Mouse (Mus musculus) heart, postnatal 14 days (tissue): ENCODE measurements at regions not wholly inside any gene's neighbourhood (a gene's known extent, or its start where the extent isn't known, plus 50 kb on each side); places are given as distances from the start of the nearest gene placed in this dataset.

ENCODE experiments used
- DNase-seq, 2 experiments: peaks; one replicate each; pipeline ENCODE4 v3.0.0; 2021 to 2022
- intact Hi-C: fragments of 180-260 bp; cut with DNase I; formaldehyde crosslinking; loops from one replicate; pipeline ENCODE4 v1.15.1; 2025

DNA sequence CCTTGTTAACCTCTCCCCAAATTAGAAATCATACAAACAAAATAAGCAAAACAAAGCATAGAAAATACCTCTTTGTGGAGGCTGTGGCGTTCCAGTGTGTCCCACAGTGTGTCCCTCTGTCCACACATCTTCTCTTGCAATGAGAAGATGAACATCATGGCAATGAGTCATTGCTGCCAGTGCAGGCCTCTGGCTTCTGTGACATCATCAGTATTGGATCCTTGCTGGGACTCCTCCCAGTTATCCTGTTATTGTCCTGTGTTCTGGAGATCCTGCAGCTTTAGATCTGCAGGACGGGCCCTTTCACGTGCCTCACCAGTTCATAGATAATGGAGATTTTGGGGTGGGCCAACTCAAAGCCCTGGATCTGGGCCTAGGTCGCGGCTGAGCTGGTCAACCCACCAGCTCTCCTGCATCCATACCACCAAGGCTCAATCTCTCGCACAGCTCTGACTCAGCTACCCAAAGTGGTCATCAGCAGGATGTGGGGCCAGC lies 80.9 kb downstream of the Tmem212 start:
- DNase-seq: no peak
- intact Hi-C loops: no loop called here

DNA sequence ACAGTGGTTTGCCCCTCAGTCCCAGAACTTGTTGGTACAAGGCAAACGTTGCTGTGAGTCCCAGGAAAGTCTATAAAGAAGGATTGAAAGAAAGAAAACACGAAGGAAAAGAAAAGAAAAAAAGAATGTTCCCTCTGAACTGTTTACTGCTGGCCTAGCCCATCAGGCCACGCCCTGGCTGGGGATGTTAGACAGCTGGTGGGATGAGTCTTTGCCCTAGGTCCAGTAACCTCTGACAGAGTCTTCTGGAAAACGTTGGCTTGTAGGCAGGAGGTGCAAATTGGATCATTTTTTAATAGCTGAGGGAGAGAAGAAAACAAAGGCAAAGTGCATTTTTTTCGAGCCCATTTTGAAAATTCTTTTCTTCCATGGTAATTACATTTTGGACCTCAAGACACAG lies 91.9 kb downstream of the Tmem212 start:
- no peak for DNase-seq
- intact Hi-C loops: no loop called here

- DNase-seq: no peak
- intact Hi-C loops: no loop called here
Measured at GRCm38 (mm10) chr3:27791633-27791951, 80.5 kb upstream of the Fndc3b start.

- intact Hi-C loops: no loop called here
Measured at GRCm38 (mm10) chr3:27790932-27791632, 80.0 kb upstream of the Fndc3b start.

DNA sequence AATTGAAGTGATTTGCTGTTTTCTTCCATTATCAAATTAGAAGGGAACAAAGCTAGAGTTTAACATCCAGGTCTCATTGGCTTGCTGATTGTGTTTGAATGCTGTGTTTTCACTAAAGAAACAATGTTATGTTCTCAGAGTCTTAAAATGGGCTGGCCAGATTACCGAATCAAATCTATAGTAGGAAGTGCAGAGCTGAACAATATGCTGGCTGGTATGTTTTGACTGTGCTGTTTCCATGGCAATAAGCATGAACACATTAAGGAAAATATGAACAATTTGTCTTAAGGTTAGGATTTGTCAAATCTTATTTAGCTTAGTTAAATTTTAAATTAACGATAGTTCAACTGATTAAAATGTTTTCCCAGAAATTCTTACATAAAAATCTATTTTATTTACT lies 72.8 kb upstream of the Fndc3b start:
- intact Hi-C loops: no loop called here
- no peak for DNase-seq

More at GRCm38 (mm10) chr3:27790932-27791632, 80.0 kb upstream of the Fndc3b start:
- no peak for DNase-seq

DNA sequence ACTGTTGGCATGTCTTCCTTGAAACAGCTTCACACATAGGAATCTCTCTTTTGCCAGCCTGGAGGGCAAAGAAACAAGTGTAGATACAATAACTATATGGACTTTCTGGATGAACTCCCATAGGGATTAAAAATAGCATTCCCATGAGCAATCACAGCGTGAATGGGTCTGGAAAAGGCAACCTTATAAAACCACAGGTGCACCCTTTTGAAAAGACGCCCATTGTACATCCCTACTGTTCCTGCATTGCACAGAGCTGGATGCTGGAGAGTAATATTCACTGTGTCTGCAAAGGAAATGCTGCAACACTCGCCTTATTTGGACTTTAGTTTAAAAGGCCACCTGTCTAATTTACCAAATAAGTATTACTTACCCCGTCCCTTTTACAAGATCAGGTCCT lies 72.4 kb upstream of the Fndc3b start:
- intact Hi-C loops: no loop called here
- no peak for DNase-seq

GRCm38 (mm10) chr3:27782056-27782765 lies 71.1 kb upstream of the Fndc3b start:
- intact Hi-C loops: no loop called here
- no peak for DNase-seq

GRCm38 (mm10) chr3:27779892-27780291 lies 68.8 kb upstream of the Fndc3b start:
- intact Hi-C loops: no loop called here
- DNase-seq: no peak

DNA sequence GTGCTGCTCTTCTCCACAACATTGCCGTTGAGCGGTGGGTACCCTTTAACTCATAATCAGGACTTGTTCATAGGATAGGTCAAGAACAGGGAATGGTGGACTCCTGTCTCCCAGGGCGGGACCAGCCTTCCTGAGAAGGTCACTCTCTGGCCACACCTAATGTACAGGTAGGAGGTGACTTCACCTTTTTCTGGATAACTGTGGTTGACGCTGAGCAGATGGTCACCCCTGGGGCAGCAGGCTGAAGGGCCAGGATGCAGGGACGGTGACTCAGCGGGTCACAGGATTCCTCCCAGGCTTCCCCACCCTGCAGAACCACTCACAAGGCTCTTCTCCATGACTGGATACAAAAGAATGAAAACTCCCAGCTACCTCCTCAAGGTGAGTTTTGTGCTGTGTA lies 66.6 kb upstream of the Fndc3b start:
- DNase-seq: no peak
- intact Hi-C loops: no loop called here

DNA sequence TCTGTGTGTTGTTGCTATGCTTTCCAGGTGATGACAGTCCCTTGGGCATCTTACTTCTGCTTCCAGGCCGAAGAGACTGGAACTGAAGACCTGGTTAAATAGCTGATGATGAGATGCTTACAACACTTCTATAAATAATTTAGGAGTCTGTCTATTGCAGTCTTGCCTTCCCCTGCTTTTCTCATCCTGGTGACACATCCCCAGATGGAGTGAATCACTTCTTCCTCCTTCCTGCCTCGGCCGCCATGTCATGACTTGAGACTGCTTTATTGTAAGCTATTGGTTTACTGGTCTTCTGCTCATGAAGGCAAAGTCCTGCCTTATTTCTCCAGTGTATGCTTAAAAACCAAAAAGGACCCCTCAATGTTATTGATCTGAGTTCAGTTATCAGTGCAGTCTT lies 62.1 kb upstream of the Fndc3b start:
- intact Hi-C loops: no loop called here
- no peak for DNase-seq

DNA sequence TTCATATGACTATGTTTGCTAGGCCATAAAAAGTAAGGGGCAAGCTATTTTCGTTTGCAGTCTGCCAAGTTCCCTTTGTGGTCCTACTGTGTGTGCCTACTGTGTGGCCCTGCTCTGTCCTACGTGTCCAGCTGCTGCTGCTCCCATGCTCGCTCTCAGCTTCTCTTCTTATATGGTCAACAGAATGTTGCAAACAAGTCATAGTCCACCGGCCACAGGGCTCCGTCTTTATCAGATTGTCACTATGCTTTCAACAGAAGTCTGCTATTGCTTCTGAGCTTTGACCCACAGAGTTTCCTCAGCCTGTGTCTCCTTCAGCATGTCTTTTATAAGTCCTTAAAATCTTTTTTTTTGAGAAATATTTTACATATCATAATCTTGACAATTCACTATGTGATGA lies 58.3 kb upstream of the Fndc3b start:
- DNase-seq: no peak
- intact Hi-C loops: no loop called here

GRCm38 (mm10) chr3:27767188-27767587 lies 56.1 kb upstream of the Fndc3b start:
- intact Hi-C loops: no loop called here
- no peak for DNase-seq

- DNase-seq: peak in 1 of 2 experiments; percentile 12
- intact Hi-C loops: no loop called here
Measured at GRCm38 (mm10) chr3:27766421-27766820, 55.3 kb upstream of the Fndc3b start.

DNA sequence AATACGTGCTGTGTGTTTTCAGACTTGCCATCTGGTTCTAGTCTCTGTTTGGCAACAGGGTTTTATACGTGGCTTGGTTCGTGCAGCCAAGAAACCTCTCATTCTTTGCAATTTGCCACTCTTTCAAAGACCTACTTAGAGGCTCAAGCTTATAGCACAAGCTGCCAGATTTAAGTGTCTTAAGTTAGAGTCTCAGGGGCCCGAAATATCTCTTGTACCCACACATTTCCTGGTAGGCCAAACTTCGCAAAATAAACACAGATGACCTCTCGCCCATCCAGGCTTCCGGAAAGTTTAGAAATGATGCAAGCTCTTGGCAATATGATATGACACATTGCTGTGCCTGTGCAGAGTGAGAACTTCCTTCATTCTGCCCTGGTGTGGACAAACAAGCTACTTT lies 54.8 kb upstream of the Fndc3b start:
- intact Hi-C loops: no loop called here
- DNase-seq: peak; percentile 14 to 23

GRCm38 (mm10) chr3:27764556-27764955 lies 53.4 kb upstream of the Fndc3b start:
- no peak for DNase-seq
- intact Hi-C loops: no loop called here

DNA sequence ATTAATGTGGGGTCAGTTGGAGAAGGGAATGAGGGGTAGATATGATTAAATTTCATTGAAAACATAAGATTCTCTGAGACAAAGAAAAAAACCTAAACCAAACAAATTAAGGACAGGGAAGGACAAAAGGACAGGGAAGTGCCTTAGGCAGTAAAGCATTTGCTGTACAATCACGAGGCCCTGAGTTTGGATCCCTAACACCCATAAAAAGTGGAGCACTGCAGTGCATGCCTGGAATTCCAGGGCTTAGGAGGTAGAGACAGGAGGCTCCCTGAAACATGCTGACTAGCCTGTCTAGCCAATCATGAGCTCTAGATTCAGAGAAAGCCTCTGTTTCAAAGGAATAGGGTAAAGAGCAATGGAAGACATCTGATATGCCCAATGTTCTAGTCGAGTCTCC lies 49.9 kb upstream of the Fndc3b start:
- intact Hi-C loops: no loop called here
- DNase-seq: no peak
